Mouse (Mus musculus): ENCODE results near the gene Carmil3. TPM values are rescaled to one million over a fixed set of nuclear protein-coding genes. Genes with fewer than 3 reads are reported as not detected.

The Carmil3 gene
- polyA plus RNA-seq, 1 experiment from 2014 or later, result 3.4 TPM

DNA sequence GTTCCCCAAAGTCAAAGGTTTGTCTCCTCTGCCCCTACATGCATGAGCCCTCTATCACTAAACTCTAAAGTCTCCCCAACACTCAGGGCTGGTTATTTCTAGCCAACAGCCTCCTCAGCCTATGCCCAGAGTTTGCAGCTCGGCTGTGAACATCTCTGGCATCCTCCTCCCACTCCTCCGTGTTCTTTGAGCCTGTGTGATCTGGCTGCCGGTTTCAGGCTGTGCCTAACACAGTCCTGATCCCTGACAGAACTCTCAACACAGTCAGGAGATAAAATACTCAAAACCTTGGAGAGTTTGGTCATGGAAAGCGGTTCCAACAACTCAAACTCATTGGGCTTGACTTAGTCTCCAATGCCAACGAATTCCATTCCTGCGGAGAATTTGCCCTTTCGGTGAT lies 23.3 kb upstream of the Carmil3 start:
- Histone ChIP-seq H3K36me3 (ENCODE audit: control insufficient read depth, insufficient read depth, low read length) (no peaks in the 10 kb centered on the region), H3K9me3 (ENCODE audit: control insufficient read depth, low read length) (no peaks in the 10 kb centered on the region), H3K4me3 (ENCODE audit: low read depth, low read length) (no peak overlapping the region), H3K27me3 (replicated peaks; ENCODE audit: control insufficient read depth, insufficient read depth, low read length) (no peaks in the 10 kb centered on the region), H3K9ac (ENCODE audit: low read depth, low read length) (no peak overlapping the region), H3K27ac (replicated peaks; ENCODE audit: low read depth, low read length) (no peak overlapping the region), H3K4me2 (ENCODE audit: low read depth, low read length) (no peak overlapping the region), H3K4me1 (ENCODE audit: control insufficient read depth, insufficient read depth, low read length) (peaks cover 5% of the 10 kb centered on the region; the same call in 1 of the 2 replicates)
- no peak for DNase-seq (ENCODE audit: low spot score)
- 73% methylated on average over 7 of the region's 7 CpGs for WGBS
- no peak for ATAC-seq (ENCODE audit: low read depth)

DNA sequence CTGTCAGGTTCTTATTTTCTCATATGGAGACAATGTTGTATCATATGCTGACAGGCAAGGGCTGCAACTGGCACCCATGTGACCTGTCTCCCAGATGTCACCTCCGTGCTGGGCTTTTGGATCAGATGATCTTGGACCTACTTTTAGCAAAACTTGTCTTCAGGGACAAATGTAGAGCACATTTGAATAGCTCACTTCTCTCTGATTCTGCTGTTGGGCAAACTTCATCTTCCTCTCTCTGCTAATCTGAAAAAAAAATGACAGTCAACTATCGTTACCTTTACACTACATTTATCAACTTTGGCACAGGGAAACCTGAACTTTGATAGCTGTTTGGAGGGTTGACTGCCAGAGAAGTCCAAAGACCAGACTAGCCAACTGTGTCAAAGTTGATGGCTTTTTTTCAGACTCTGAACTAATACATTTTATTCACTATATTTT lies 22.1 kb upstream of the Carmil3 start:
- no peak overlapping the region for H3K4me3 ChIP-seq (ENCODE audit: low read depth, low read length)
- no peak for DNase-seq (ENCODE audit: low spot score)

DNA sequence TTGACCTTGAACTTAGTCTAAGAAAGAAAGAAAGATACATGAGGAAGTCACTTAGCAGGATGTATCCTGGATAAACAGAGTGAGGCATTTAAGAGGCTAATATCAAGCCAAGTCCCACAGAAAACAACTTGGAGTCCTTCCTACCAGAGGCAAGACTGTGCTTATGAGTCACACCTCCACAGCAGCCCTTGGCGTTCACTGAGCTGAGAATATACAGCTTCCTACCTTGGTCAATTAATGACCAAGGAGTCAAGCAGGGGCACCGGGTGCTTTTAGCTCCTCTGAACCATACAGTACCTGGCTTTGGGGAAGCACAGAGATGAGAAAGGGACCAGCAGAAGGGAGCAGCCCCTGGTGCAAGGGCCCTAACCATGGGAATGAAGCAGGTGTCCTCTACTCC lies 21.4 kb upstream of the Carmil3 start:
- no peak overlapping the region for H3K27ac ChIP-seq (replicated peaks; ENCODE audit: low read depth, low read length)
- H3K9ac ChIP-seq (ENCODE audit: low read depth, low read length), result no peak overlapping the region
- no peak overlapping the region for H3K4me3 ChIP-seq (ENCODE audit: low read depth, low read length)
- H3K4me2 ChIP-seq (ENCODE audit: low read depth, low read length), result no peak overlapping the region
- WGBS, result 92% methylated on average over 2 of the region's 2 CpGs
- H3K27me3 ChIP-seq (replicated peaks; ENCODE audit: control insufficient read depth, insufficient read depth, low read length), result no peaks in the 10 kb centered on the region
- ATAC-seq (ENCODE audit: low read depth) (no peak), DNase-seq (ENCODE audit: low spot score) (no peak)
- H3K9me3 ChIP-seq (ENCODE audit: control insufficient read depth, low read length), result no peaks in the 10 kb centered on the region
- peaks cover 5% of the 10 kb centered on the region; the same call in 1 of the 2 replicates for H3K4me1 ChIP-seq (ENCODE audit: control insufficient read depth, insufficient read depth, low read length)
- H3K36me3 ChIP-seq (ENCODE audit: control insufficient read depth, insufficient read depth, low read length), result no peaks in the 10 kb centered on the region

More for the DNA sequence above, 22.1 kb upstream of the Carmil3 start:
- 82% methylated on average over 2 of the region's 2 CpGs for WGBS
- no peaks in the 10 kb centered on the region for H3K27me3 ChIP-seq (replicated peaks; ENCODE audit: control insufficient read depth, insufficient read depth, low read length)
- H3K4me1 ChIP-seq (ENCODE audit: control insufficient read depth, insufficient read depth, low read length), result peaks cover 5% of the 10 kb centered on the region; the same call in 1 of the 2 replicates
- ATAC-seq (ENCODE audit: low read depth), result no peak
- no peaks in the 10 kb centered on the region for H3K9me3 ChIP-seq (ENCODE audit: control insufficient read depth, low read length)
- H3K27ac ChIP-seq (replicated peaks; ENCODE audit: low read depth, low read length), result no peak overlapping the region
- no peaks in the 10 kb centered on the region for H3K36me3 ChIP-seq (ENCODE audit: control insufficient read depth, insufficient read depth, low read length)
- H3K4me2 ChIP-seq (ENCODE audit: low read depth, low read length), result no peak overlapping the region
- no peak overlapping the region for H3K9ac ChIP-seq (ENCODE audit: low read depth, low read length)

DNA sequence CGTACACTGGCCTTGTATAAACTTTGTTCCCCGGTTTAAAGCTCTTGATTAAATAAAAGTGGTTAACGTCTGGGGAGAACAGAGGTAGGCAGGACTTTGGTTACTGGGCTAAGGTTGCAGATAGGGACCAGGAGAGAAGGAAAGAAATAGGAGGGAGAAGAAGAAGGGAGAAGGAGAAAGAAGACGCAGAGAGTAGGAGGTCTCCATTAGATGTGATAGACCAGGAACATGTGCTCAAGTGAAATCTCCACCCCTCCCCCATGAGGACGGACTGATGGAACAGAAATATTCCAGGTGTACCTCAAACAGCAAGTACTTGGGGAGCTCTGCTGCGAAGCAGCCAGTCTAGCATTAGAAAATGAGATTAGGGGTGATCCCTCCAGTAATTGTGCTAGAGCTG lies 20.6 kb upstream of the Carmil3 start:
- DNase-seq (ENCODE audit: low spot score) (no peak), ATAC-seq (ENCODE audit: low read depth) (no peak)
- Histone ChIP-seq H3K27me3 (replicated peaks; ENCODE audit: control insufficient read depth, insufficient read depth, low read length) (no peaks in the 10 kb centered on the region), H3K9ac (ENCODE audit: low read depth, low read length) (no peak overlapping the region), H3K9me3 (ENCODE audit: control insufficient read depth, low read length) (no peaks in the 10 kb centered on the region), H3K36me3 (ENCODE audit: control insufficient read depth, insufficient read depth, low read length) (no peaks in the 10 kb centered on the region), H3K4me1 (ENCODE audit: control insufficient read depth, insufficient read depth, low read length) (peaks cover 5% of the 10 kb centered on the region; the same call in 1 of the 2 replicates), H3K4me3 (ENCODE audit: low read depth, low read length) (no peak overlapping the region), H3K4me2 (ENCODE audit: low read depth, low read length) (no peak overlapping the region), H3K27ac (replicated peaks; ENCODE audit: low read depth, low read length) (no peak overlapping the region)
- WGBS, result 79% methylated on average over 6 of the region's 6 CpGs

DNA sequence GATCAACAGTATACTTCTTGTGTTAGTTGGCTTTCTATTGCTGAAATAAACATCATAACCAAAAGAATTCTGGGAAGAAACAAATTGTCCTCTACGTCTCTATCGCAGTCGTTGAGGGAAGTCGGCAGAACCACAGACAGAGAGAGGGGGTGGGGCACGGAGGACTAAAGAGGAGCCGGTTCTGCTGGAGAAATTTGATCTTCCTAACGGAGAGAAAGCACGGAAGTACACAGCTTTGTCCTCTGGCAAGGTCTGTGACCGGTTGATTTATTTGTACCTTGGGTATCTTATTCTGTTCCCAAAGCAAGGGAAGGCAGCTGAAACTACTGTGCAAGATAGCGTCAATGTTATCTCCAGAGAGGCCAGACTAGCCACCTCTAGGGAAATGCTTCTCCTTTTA lies 19.6 kb upstream of the Carmil3 start:
- Histone ChIP-seq H3K36me3 (ENCODE audit: control insufficient read depth, insufficient read depth, low read length) (no peaks in the 10 kb centered on the region), H3K9ac (ENCODE audit: low read depth, low read length) (no peak overlapping the region), H3K27me3 (replicated peaks; ENCODE audit: control insufficient read depth, insufficient read depth, low read length) (no peaks in the 10 kb centered on the region), H3K4me2 (ENCODE audit: low read depth, low read length) (peak overlapping the region; percentile 25), H3K4me3 (ENCODE audit: low read depth, low read length) (no peak overlapping the region), H3K9me3 (ENCODE audit: control insufficient read depth, low read length) (no peaks in the 10 kb centered on the region), H3K4me1 (ENCODE audit: control insufficient read depth, insufficient read depth, low read length) (peaks cover 5% of the 10 kb centered on the region; the same call in 1 of the 2 replicates), H3K27ac (replicated peaks; ENCODE audit: low read depth, low read length) (no peak overlapping the region)
- DNase-seq (ENCODE audit: low spot score), result peak; percentile 62
- peak; percentile 78; the same call in 1 of the 2 replicates for ATAC-seq (ENCODE audit: low read depth)
- WGBS, result 4% methylated on average over 10 of the region's 10 CpGs

DNA sequence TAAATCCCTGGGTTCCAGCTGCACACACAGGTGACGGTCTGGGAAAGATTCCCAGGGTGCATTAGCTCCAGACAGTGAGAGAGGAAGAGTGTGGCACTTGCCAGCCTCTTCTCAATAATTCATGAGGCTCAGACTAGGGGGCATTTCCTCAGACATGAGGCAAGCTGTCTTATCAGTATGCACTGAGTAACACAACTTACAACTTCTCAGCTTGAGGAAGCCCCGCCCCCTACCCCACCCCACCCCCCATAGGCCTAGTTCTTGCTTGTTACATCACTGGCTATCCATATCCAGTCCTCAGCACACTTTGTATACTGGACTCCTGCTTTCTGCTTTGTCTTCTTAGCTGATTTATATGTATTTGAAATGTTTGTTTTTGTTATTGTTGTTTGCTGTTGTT lies 14.8 kb upstream of the Carmil3 start:
- no peaks in the 10 kb centered on the region for H3K36me3 ChIP-seq (ENCODE audit: control insufficient read depth, insufficient read depth, low read length)
- no peaks in the 10 kb centered on the region for H3K9me3 ChIP-seq (ENCODE audit: control insufficient read depth, low read length)
- no peak for ATAC-seq (ENCODE audit: low read depth)
- peaks cover 5% of the 10 kb centered on the region; the same call in 1 of the 2 replicates for H3K4me1 ChIP-seq (ENCODE audit: control insufficient read depth, insufficient read depth, low read length)
- no peak overlapping the region for H3K27ac ChIP-seq (replicated peaks; ENCODE audit: low read depth, low read length)
- no peak overlapping the region for H3K9ac ChIP-seq (ENCODE audit: low read depth, low read length)
- 47% methylated on average over 2 of the region's 2 CpGs for WGBS
- no peak overlapping the region for H3K4me2 ChIP-seq (ENCODE audit: low read depth, low read length)
- H3K4me3 ChIP-seq (ENCODE audit: low read depth, low read length), result no peak overlapping the region
- no peaks in the 10 kb centered on the region for H3K27me3 ChIP-seq (replicated peaks; ENCODE audit: control insufficient read depth, insufficient read depth, low read length)
- DNase-seq (ENCODE audit: low spot score), result no peak

DNA sequence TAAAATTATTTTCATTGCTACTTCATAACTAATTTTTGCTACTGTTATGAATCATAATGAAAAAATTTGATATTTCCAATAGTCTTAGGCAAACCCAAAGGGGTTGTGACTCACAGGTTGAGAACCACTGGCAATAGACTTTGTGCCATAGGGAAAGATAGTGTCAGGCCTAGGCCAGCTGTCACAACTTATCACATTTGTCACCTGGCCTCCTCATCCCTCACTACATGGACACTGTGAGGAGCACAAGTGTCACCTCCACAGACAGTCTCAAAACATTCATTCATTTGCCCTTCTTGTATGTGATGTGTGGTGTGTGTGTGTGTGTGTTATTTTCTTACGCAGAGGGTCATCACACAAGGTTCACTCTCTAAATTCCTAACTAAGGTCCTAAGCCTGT lies 13.0 kb upstream of the Carmil3 start:
- no peaks in the 10 kb centered on the region for H3K27me3 ChIP-seq (replicated peaks; ENCODE audit: control insufficient read depth, insufficient read depth, low read length)
- no peak for DNase-seq (ENCODE audit: low spot score)
- H3K4me1 ChIP-seq (ENCODE audit: control insufficient read depth, insufficient read depth, low read length), result no peaks in the 10 kb centered on the region; the same call in 1 of the 2 replicates
- no peak overlapping the region for H3K4me3 ChIP-seq (ENCODE audit: low read depth, low read length)
- no peak overlapping the region for H3K4me2 ChIP-seq (ENCODE audit: low read depth, low read length)
- no peak overlapping the region for H3K9ac ChIP-seq (ENCODE audit: low read depth, low read length)
- WGBS, result 100% methylated on average over 1 of the region's 1 CpGs
- H3K9me3 ChIP-seq (ENCODE audit: control insufficient read depth, low read length), result no peaks in the 10 kb centered on the region
- ATAC-seq (ENCODE audit: low read depth), result no peak
- H3K27ac ChIP-seq (replicated peaks; ENCODE audit: low read depth, low read length), result no peak overlapping the region
- peaks cover 13% of the 10 kb centered on the region; the same call in 1 of the 2 replicates for H3K36me3 ChIP-seq (ENCODE audit: control insufficient read depth, insufficient read depth, low read length)

DNA sequence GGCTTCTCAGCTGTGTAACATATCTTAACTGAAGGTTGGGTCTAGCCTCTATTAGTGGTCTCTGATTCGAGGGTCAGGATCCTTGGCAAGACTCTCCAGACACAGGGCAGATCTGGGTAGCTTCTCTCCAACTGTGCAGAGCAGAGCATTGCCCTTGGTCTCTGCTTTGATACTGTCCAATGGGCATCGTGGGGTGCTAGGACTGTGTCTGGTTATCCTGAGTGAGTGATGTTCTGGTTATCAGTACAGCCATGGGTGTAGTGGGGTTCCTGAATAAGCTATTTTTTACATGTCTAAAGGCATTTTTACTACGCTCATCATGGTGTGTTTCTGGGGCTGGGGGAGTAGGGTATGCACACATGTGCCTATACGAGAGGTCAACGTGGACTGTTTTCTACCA lies 12.6 kb upstream of the Carmil3 start:
- Histone ChIP-seq H3K4me3 (ENCODE audit: low read depth, low read length) (no peak overlapping the region), H3K9ac (ENCODE audit: low read depth, low read length) (peak overlapping the region; percentile 77; the same call in 1 of the 2 replicates)

More for the DNA sequence above, 12.6 kb upstream of the Carmil3 start:
- H3K36me3 ChIP-seq (ENCODE audit: control insufficient read depth, insufficient read depth, low read length), result peaks cover 13% of the 10 kb centered on the region; the same call in 1 of the 2 replicates
- no peak overlapping the region for H3K27ac ChIP-seq (replicated peaks; ENCODE audit: low read depth, low read length)
- 93% methylated on average over 5 of the region's 5 CpGs for WGBS
- peak overlapping the region; percentile 69 for H3K4me2 ChIP-seq (ENCODE audit: low read depth, low read length)
- H3K4me1 ChIP-seq (ENCODE audit: control insufficient read depth, insufficient read depth, low read length), result no peaks in the 10 kb centered on the region; the same call in 1 of the 2 replicates
- no peaks in the 10 kb centered on the region for H3K27me3 ChIP-seq (replicated peaks; ENCODE audit: control insufficient read depth, insufficient read depth, low read length)
- ATAC-seq (ENCODE audit: low read depth) (no peak), DNase-seq (ENCODE audit: low spot score) (no peak)
- no peaks in the 10 kb centered on the region for H3K9me3 ChIP-seq (ENCODE audit: control insufficient read depth, low read length)
